Mouse (Mus musculus) liver, embryonic 15.5 days (tissue): Measurements from ENCODE around the gene Smurf2. TPM values are rescaled to one million over a fixed set of nuclear protein-coding genes. Genes with fewer than 3 reads are reported as not detected.

ENCODE experiments used
- ATAC-seq: fragments of 200-750 bp; cut with Nextera tagmentation; 2 replicates; pipeline ENCODE4 v1.8.0; 2017; ENCODE audit warnings: moderate number of reproducible peaks, mild to moderate bottlenecking, moderate library complexity; ENCODE audit not compliant: insufficient read depth
- H3K27ac ChIP-seq: fragments of 300-500 bp; sonication (generic); replicated peaks from 2 replicates; pipeline ENCODE4 v1.5.1; 2015; ENCODE audit warnings: mild to moderate bottlenecking, inconsistent platforms
- H3K27me3 ChIP-seq: fragments of 300-500 bp; sonication (generic); 2 replicates; pipeline ENCODE4 v1.6.1; 2015; ENCODE audit warnings: mild to moderate bottlenecking, inconsistent platforms
- H3K36me3 ChIP-seq: fragments of 300-500 bp; sonication (generic); replicated peaks from 2 replicates; pipeline ENCODE4 v1.6.1; 2015; ENCODE audit warnings: moderate library complexity, mild to moderate bottlenecking, inconsistent platforms
- H3K4me1 ChIP-seq: fragments of 300-500 bp; sonication (generic); replicated peaks from 2 replicates; pipeline ENCODE4 v1.6.1; 2015; ENCODE audit warnings: inconsistent platforms
- H3K4me2 ChIP-seq: fragments of 300-500 bp; sonication (generic); 2 replicates; pipeline ENCODE4 v1.6.1; 2015; ENCODE audit warnings: moderate library complexity, mild to moderate bottlenecking, inconsistent platforms
- H3K4me3 ChIP-seq: fragments of 300-500 bp; sonication (generic); replicated peaks from 2 replicates; pipeline ENCODE4 v1.5.1; 2015; ENCODE audit warnings: mild to moderate bottlenecking, inconsistent platforms
- H3K9ac ChIP-seq: fragments of 300-500 bp; sonication (generic); 2 replicates; pipeline ENCODE4 v1.6.1; 2015; ENCODE audit warnings: moderate library complexity, mild to moderate bottlenecking, inconsistent platforms
- H3K9me3 ChIP-seq: fragments of 300-500 bp; sonication (generic); replicated peaks from 2 replicates; pipeline ENCODE4 v1.6.1; 2016; ENCODE audit warnings: inconsistent platforms
- WGBS: fragments of 180-500 bp; shearing (Covaris S2); methylation state at CpG from one replicate; pipeline ENCODE4 v1.1.7; 2015; ENCODE audit warnings: mixed read lengths; ENCODE audit not compliant: insufficient replicate concordance; 5-methylcytosine and 5-hydroxymethylcytosine counted together
- polyA plus RNA-seq: library from polyadenylated mRNA; unstranded; fragments of >200 nt; fragmentation: Nextera tagmentation; extraction: Ambion mirVana; gene quantifications from 2 replicates; pipeline ENCODE4 v1.2.1, GENCODE M21; 2015

The Smurf2 gene
- 2.7 and 3.2 TPM in 2 replicates for polyA plus RNA-seq

DNA sequence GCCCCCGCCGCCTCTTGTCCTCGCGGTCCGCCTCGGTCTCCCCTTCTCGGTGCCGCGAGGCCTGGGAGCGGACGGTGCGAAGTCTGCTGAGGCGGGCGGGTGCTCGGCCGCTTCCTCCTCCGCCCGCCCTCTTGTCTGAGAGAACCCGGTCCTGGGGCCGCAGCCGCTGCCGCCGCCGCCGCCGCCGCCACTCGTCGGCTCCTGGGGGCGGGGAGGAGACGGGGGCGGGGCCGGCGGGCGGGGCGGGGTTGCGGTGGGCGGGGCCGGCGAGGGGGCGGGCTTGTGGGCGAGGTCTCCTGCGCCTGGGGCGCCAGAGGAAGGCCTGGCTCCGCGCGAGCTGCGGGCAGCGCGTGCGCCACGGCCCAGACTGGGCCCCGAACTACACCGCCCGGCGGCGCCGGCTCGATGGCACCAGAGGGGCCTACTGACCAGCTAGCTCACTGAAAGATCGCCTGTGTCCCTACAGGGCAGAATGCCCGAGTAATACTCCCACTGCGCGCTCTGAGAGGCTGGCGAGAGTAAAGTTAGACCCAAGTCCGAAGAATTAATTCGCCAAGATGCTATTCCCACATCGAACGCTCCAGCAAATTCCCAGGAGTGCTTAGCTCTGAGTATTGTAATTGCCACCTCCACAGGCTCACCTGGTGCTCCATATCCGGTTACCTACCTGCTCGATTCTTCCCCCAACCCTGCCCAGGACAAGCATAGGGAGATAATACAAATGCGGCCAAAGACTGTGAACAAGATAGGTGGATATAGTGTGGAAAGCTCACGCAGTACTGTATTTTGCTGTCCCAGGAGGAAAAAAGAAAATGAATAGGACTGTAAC is at the start of gene Smurf2:
Gene Smurf2, minus strand, starts transcription at position 165 of the 829 bp plus-strand sequence.
- peak within 1 kb of the TSS; percentile 87 for H3K9ac ChIP-seq
- H3K4me1 ChIP-seq, result peaks cover 28% of the 10 kb centered on the region
- no peaks in the 10 kb centered on the region for H3K9me3 ChIP-seq
- no peaks in the 10 kb centered on the region for H3K27me3 ChIP-seq
- no peaks in the 10 kb centered on the region for H3K36me3 ChIP-seq
- H3K4me3 ChIP-seq, result peak within 1 kb of the TSS; percentile 88
- peak within 1 kb of the TSS; percentile 87 for H3K27ac ChIP-seq
- peak within 1 kb of the TSS; percentile 96 for H3K4me2 ChIP-seq
- WGBS, result 3% methylated on average over 53 of the region's 72 CpGs
- peak; percentile 92 for ATAC-seq

GRCm38 (mm10) chr11:106969798-106970197 is 49.3 kb upstream of the Smurf2 start:
- H3K9me3 ChIP-seq, result no peaks in the 10 kb centered on the region
- 82% methylated on average over 8 of the region's 8 CpGs for WGBS
- no peak overlapping the region for H3K9ac ChIP-seq
- no peaks in the 10 kb centered on the region for H3K36me3 ChIP-seq
- H3K4me2 ChIP-seq, result no peak overlapping the region
- ATAC-seq, result no peak
- H3K27me3 ChIP-seq, result no peaks in the 10 kb centered on the region
- H3K4me3 ChIP-seq, result no peak overlapping the region
- H3K4me1 ChIP-seq, result no peaks in the 10 kb centered on the region
- no peak overlapping the region for H3K27ac ChIP-seq

DNA sequence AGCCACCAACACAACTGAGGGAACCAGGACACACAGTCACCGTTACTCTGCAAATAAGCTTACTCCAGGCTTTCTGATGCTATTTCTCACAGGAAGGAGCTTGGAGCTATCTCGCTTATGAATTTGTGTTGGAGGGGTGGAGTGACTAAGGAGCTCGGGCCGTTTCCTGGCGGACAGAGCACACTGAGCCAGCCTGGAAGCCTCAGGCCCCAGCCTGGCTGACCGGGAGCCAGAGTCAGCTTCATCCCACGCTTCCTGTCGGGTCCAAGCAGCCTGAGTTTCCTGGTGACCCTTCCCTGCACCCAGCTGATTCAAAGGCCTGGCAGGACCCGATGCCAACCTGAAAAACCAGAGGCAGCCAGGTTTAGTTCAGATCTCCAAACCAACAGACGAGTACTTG is 47.1 kb upstream of the Smurf2 start:
- H3K4me1 ChIP-seq, result no peaks in the 10 kb centered on the region
- peak; percentile 44; the same call in 1 of the 2 replicates for ATAC-seq
- no peak overlapping the region for H3K4me3 ChIP-seq
- no peak overlapping the region for H3K27ac ChIP-seq
- H3K36me3 ChIP-seq, result no peaks in the 10 kb centered on the region
- no peak overlapping the region for H3K4me2 ChIP-seq
- no peak overlapping the region for H3K9ac ChIP-seq
- H3K27me3 ChIP-seq, result no peaks in the 10 kb centered on the region
- 50% methylated on average over 10 of the region's 10 CpGs for WGBS
- H3K9me3 ChIP-seq, result no peaks in the 10 kb centered on the region

- no peak overlapping the region for H3K4me2 ChIP-seq
- no peaks in the 10 kb centered on the region for H3K27me3 ChIP-seq
- no peaks in the 10 kb centered on the region for H3K9me3 ChIP-seq
- H3K4me3 ChIP-seq, result no peak overlapping the region
- H3K36me3 ChIP-seq, result no peaks in the 10 kb centered on the region
- no peak overlapping the region for H3K9ac ChIP-seq
- H3K4me1 ChIP-seq, result peaks cover 14% of the 10 kb centered on the region
- WGBS, result 80% methylated on average over 4 of the region's 4 CpGs
- no peak for ATAC-seq
- H3K27ac ChIP-seq, result no peak overlapping the region
Observed at GRCm38 (mm10) chr11:106965881-106966280, 45.4 kb upstream of the Smurf2 start.

GRCm38 (mm10) chr11:106962310-106962709 is 41.8 kb upstream of the Smurf2 start:
- Histone ChIP-seq H3K27ac (no peak overlapping the region), H3K4me3 (no peak overlapping the region), H3K4me1 (peaks cover 21% of the 10 kb centered on the region), H3K36me3 (no peaks in the 10 kb centered on the region), H3K9me3 (no peaks in the 10 kb centered on the region), H3K4me2 (peak overlapping the region; percentile 18; the same call in 1 of the 2 replicates), H3K9ac (no peak overlapping the region), H3K27me3 (no peaks in the 10 kb centered on the region)
- 60% methylated on average over 9 of the region's 9 CpGs for WGBS
- no peak for ATAC-seq

GRCm38 (mm10) chr11:106961471-106962081 is 41.1 kb upstream of the Smurf2 start:
- Histone ChIP-seq H3K27me3 (no peaks in the 10 kb centered on the region), H3K9me3 (no peaks in the 10 kb centered on the region), H3K4me2 (no peak overlapping the region), H3K27ac (peak overlapping the region; percentile 62), H3K4me3 (no peak overlapping the region), H3K9ac (no peak overlapping the region), H3K4me1 (peaks cover 28% of the 10 kb centered on the region), H3K36me3 (no peaks in the 10 kb centered on the region)
- peak; percentile 33; the same call in 1 of the 2 replicates for ATAC-seq
- 18% methylated on average over 13 of the region's 13 CpGs for WGBS

- Histone ChIP-seq H3K9me3 (no peaks in the 10 kb centered on the region), H3K9ac (no peak overlapping the region), H3K27me3 (no peaks in the 10 kb centered on the region), H3K4me3 (no peak overlapping the region), H3K4me1 (peaks cover 30% of the 10 kb centered on the region), H3K36me3 (no peaks in the 10 kb centered on the region), H3K27ac (no peak overlapping the region), H3K4me2 (no peak overlapping the region)
- 63% methylated on average over 5 of the region's 5 CpGs for WGBS
- ATAC-seq, result no peak
Observed at GRCm38 (mm10) chr11:106959121-106959520, 38.6 kb upstream of the Smurf2 start.

DNA sequence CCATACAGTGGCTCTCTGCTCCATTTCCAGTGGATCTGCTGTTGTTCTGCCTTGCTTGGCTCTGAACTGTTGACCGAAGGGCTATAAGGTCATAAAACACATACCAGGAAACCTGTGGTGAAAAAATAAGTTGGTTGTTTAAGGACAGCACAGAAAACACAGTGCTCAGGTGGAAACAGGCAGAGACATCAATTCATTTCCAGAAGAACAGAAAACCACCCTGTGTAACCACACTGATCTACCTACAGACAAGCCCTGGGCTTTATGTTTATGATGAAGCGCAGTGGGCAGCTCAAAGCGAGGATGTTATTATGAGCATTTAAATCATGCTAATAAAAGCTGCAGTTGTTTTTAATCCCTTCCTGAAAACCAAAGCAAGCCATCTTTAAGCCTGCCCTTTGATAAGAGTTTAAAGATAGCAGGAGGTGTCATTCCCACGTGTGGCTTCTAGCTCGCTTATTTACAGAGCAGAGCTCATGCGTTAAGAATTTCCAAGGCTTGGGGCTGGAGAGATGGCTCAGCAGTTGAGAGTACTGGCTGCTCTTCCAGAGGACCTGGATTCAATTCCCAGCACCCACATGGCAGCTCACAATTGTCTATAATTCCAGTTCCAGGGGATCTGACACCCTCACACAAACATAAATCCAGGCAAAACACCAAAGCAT is 38.0 kb upstream of the Smurf2 start:
- Histone ChIP-seq H3K9me3 (no peaks in the 10 kb centered on the region), H3K36me3 (no peaks in the 10 kb centered on the region), H3K4me2 (no peak overlapping the region), H3K4me3 (no peak overlapping the region), H3K27me3 (no peaks in the 10 kb centered on the region), H3K27ac (no peak overlapping the region), H3K4me1 (peaks cover 30% of the 10 kb centered on the region), H3K9ac (no peak overlapping the region)
- WGBS, result 65% methylated on average over 6 of the region's 6 CpGs
- ATAC-seq, result no peak

- Histone ChIP-seq H3K27me3 (no peaks in the 10 kb centered on the region), H3K4me3 (no peak overlapping the region), H3K36me3 (no peaks in the 10 kb centered on the region), H3K4me2 (peak overlapping the region; percentile 26; the same call in 1 of the 2 replicates), H3K9me3 (no peaks in the 10 kb centered on the region), H3K4me1 (peaks cover 29% of the 10 kb centered on the region), H3K9ac (no peak overlapping the region), H3K27ac (no peak overlapping the region)
- whole genome bisulfite sequencing, result 15% methylated on average over 12 of the region's 12 CpGs
- ATAC-seq, result no peak
Observed at GRCm38 (mm10) chr11:106957271-106957980, 36.9 kb upstream of the Smurf2 start.

DNA sequence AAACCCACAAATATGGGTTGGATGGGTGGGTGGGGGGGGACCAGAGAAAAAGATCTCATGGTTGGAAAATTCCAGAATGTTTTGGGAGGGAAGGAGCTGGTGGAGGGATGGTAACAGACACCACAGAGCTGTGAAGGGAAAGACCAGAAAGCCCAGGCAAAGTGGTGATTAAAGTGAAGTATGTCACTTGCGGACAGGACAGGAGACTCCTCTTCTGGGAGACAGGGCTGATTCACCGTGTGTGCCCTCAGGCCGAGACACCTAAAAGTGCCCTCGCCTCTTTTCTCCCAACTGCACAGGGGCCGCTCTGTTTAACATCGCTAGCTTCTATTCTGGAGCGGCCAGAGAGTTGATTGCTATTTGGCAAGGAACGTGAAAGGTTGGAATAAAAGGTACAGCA is 34.1 kb upstream of the Smurf2 start:
- no peaks in the 10 kb centered on the region for H3K9me3 ChIP-seq
- no peak for ATAC-seq
- H3K9ac ChIP-seq, result no peak overlapping the region; the same call in 1 of the 2 replicates
- 66% methylated on average over 8 of the region's 8 CpGs for whole genome bisulfite sequencing
- no peak overlapping the region for H3K4me3 ChIP-seq
- no peak overlapping the region for H3K4me2 ChIP-seq
- H3K27me3 ChIP-seq, result no peaks in the 10 kb centered on the region
- no peaks in the 10 kb centered on the region for H3K36me3 ChIP-seq
- peaks cover 15% of the 10 kb centered on the region for H3K4me1 ChIP-seq
- no peak overlapping the region for H3K27ac ChIP-seq
